Mouse (Mus musculus) lung, postnatal 0 days (tissue): ENCODE measurements around the gene Rhod. TPM values are rescaled to one million over a fixed set of nuclear protein-coding genes. Genes with fewer than 3 reads are reported as not detected.
A peak's percentile ranks its signal among the peaks of the same experiment; 100 is the strongest.
"Not testable (repeated sequence)": the region's sequence is repeated elsewhere in the genome, so short reads cannot be mapped to it uniquely, and the experiment has no call there.

Experiments
- ATAC-seq: fragments of 200-750 bp; cut with Nextera tagmentation; 2 replicates; pipeline ENCODE4 v1.8.0; 2017; ENCODE audit warnings: moderate library complexity
- DNase-seq: peaks from one replicate; pipeline ENCODE4 v3.0.0-alpha.2; 2016; ENCODE audit warnings: low spot score
- H3K27ac ChIP-seq: fragments of 300-500 bp; sonication (generic); 2 replicates; pipeline ENCODE4 v1.5.1; 2014; ENCODE audit warnings: antibody characterized with exemption, mild to moderate bottlenecking, low read length, mixed read lengths
- H3K27me3 ChIP-seq: fragments of 300-500 bp; sonication (generic); replicated peaks from 2 replicates; pipeline ENCODE4 v1.6.1; 2014; ENCODE audit warnings: low read length, mixed read lengths; ENCODE audit not compliant: insufficient read depth
- H3K36me3 ChIP-seq: fragments of 300-500 bp; sonication (generic); 2 replicates; pipeline ENCODE4 v1.6.1; 2014; ENCODE audit warnings: low read length, mixed read lengths; ENCODE audit not compliant: insufficient read depth
- H3K4me1 ChIP-seq: fragments of 300-500 bp; sonication (generic); 2 replicates; pipeline ENCODE4 v1.6.1; 2014; ENCODE audit warnings: antibody characterized with exemption, low read depth, low read length, mixed read lengths; ENCODE audit not compliant: insufficient read depth
- H3K4me2 ChIP-seq: fragments of 300-500 bp; sonication (generic); replicated peaks from 2 replicates; pipeline ENCODE4 v1.6.1; 2014; ENCODE audit warnings: low read depth, mild to moderate bottlenecking, low read length, moderate library complexity, mixed read lengths
- H3K4me3 ChIP-seq: fragments of 300-500 bp; sonication (generic); 2 replicates; pipeline ENCODE4 v1.5.1; 2014; ENCODE audit warnings: low read depth, low read length
- H3K9ac ChIP-seq: fragments of 300-500 bp; sonication (generic); replicated peaks from 2 replicates; pipeline ENCODE4 v1.6.1; 2014; ENCODE audit warnings: low read depth, mild to moderate bottlenecking
- H3K9me3 ChIP-seq: fragments of 300-500 bp; sonication (generic); 2 replicates; pipeline ENCODE4 v1.6.1; 2016; ENCODE audit warnings: low read length, mixed read lengths
- CTCF ChIP-seq: IDR thresholded peaks from 2 replicates; pipeline ENCODE4 v1.5.1; 2016; ENCODE audit warnings: antibody characterized with exemption, mild to moderate bottlenecking
- WGBS: fragments of 180-500 bp; shearing (Covaris S2); extraction: QIAGEN DNeasy Blood & Tissue Kit; methylation state at CpG from one replicate; pipeline ENCODE4 v1.1.7; 2014; 5-methylcytosine and 5-hydroxymethylcytosine counted together
- polyA plus RNA-seq: library from polyadenylated mRNA; unstranded; fragments of >200 nt; fragmentation: Nextera tagmentation; extraction: Ambion mirVana; gene quantifications from 2 replicates; pipeline ENCODE4 v1.2.1, GENCODE M21; 2015

The Rhod gene
- polyA plus RNA-seq, 1 experiment from 2014 or later: 25.0 TPM

GRCm38 (mm10) chr19:4382303-4382702, 56.9 kb downstream of the Rhod start:
- peak; percentile 21 for TF ChIP-seq CTCF
- 76% methylated on average over 1 of the region's 1 CpGs for WGBS
- not testable (repeated sequence) for H3K9ac ChIP-seq, H3K27me3 ChIP-seq, H3K27ac ChIP-seq, H3K4me3 ChIP-seq, H3K9me3 ChIP-seq, H3K4me2 ChIP-seq, DNase-seq, H3K4me1 ChIP-seq, H3K36me3 ChIP-seq, ATAC-seq

Other genes starting within 250 kb of the Rhod start
- gene Tbc1d10c, start 248.1 kb downstream of the Rhod start, polyA plus RNA-seq: 3.9 and 4.5 TPM in 2 replicates
- gene Ppp1ca, start 247.4 kb downstream of the Rhod start, polyA plus RNA-seq: 619 and 631 TPM in 2 replicates
- 14.1 and 14.3 TPM in 2 replicates for gene Rad9a, start 237.8 kb downstream of the Rhod start, polyA plus RNA-seq
- 7.6 and 8.0 TPM in 2 replicates for gene Clcf1, start 225.2 kb downstream of the Rhod start, polyA plus RNA-seq
- not detected in 2 replicates for gene AC109138.7, start 225.1 kb downstream of the Rhod start, polyA plus RNA-seq
- 58.6 and 63.6 TPM in 2 replicates for gene Pold4, start 207.5 kb downstream of the Rhod start, polyA plus RNA-seq
- gene Ssh3, start 170.3 kb downstream of the Rhod start, polyA plus RNA-seq: 22.7 and 24.4 TPM in 2 replicates
- 2.0 and 2.6 TPM in 2 replicates for gene Ankrd13d, start 156.3 kb downstream of the Rhod start, polyA plus RNA-seq
- gene Grk2, start 133.2 kb downstream of the Rhod start, polyA plus RNA-seq: 13.9 and 14.0 TPM in 2 replicates
- gene Kdm2a, start 41.1 kb downstream of the Rhod start, polyA plus RNA-seq: 16.5 and 18.5 TPM in 2 replicates
- 1.0 and 1.3 TPM in 2 replicates for gene Syt12, start 38.0 kb upstream of the Rhod start, polyA plus RNA-seq
- gene 2010003K11Rik, start 59.2 kb upstream of the Rhod start, polyA plus RNA-seq: 0.12 and 0.20 TPM in 2 replicates
- gene Pcx, start 71.0 kb upstream of the Rhod start, polyA plus RNA-seq: 38.6 and 40.9 TPM in 2 replicates
- gene Lrfn4, start 176.2 kb upstream of the Rhod start, polyA plus RNA-seq: 3.2 and 3.4 TPM in 2 replicates
- 52.5 and 54.9 TPM in 2 replicates for gene Rce1, start 186.2 kb upstream of the Rhod start, polyA plus RNA-seq